Mouse (Mus musculus) neural tube, embryonic 11.5 days (tissue): Measurements from ENCODE around the gene Dock9. TPM values are rescaled to one million over a fixed set of nuclear protein-coding genes. Genes with fewer than 3 reads are reported as not detected.

Experiments used
- ATAC-seq: fragments of 200-750 bp; cut with Nextera tagmentation; 2 replicates; pipeline ENCODE4 v1.8.0; 2017; ENCODE audit warnings: moderate number of reproducible peaks, mild to moderate bottlenecking, moderate TSS enrichment, moderate library complexity; ENCODE audit not compliant: insufficient read depth, low FRiP score, low TSS enrichment
- DNase-seq: peaks from one replicate; pipeline ENCODE4 v3.0.0-alpha.2; 2015; ENCODE audit warnings: low spot score
- H3K27ac ChIP-seq: fragments of 300-500 bp; sonication (generic); 2 replicates; pipeline ENCODE4 v1.5.1; 2014; ENCODE audit warnings: low read depth, mild to moderate bottlenecking, low read length
- H3K27me3 ChIP-seq: fragments of 300-500 bp; sonication (generic); 2 replicates; pipeline ENCODE4 v1.6.1; 2014; ENCODE audit warnings: mild to moderate bottlenecking, low read length, mixed read lengths; ENCODE audit not compliant: control insufficient read depth, insufficient read depth
- H3K36me3 ChIP-seq: fragments of 300-500 bp; sonication (generic); 2 replicates; pipeline ENCODE4 v1.6.1; 2014; ENCODE audit warnings: mild to moderate bottlenecking, low read length, moderate library complexity, mixed read lengths; ENCODE audit not compliant: control insufficient read depth, insufficient read depth
- H3K4me1 ChIP-seq: fragments of 300-500 bp; sonication (generic); 2 replicates; pipeline ENCODE4 v1.6.1; 2014; ENCODE audit warnings: low read length, mixed read lengths; ENCODE audit not compliant: control insufficient read depth, insufficient read depth
- H3K4me2 ChIP-seq: fragments of 300-500 bp; sonication (generic); 2 replicates; pipeline ENCODE4 v1.6.1; 2014; ENCODE audit warnings: low read depth, mild to moderate bottlenecking, moderate library complexity
- H3K4me3 ChIP-seq: fragments of 300-500 bp; sonication (generic); 2 replicates; pipeline ENCODE4 v1.5.1; 2014; ENCODE audit warnings: low read depth, low read length
- H3K9ac ChIP-seq: fragments of 300-500 bp; sonication (generic); 2 replicates; pipeline ENCODE4 v1.6.1; 2014; ENCODE audit warnings: mild to moderate bottlenecking, low read length
- H3K9me3 ChIP-seq: fragments of 300-500 bp; sonication (generic); 2 replicates; pipeline ENCODE4 v1.6.1; 2016; ENCODE audit warnings: low read length; ENCODE audit not compliant: control insufficient read depth
- WGBS: fragments of 180-500 bp; shearing (Covaris S2); extraction: QIAGEN DNeasy Blood & Tissue Kit; methylation state at CpG from one replicate; pipeline ENCODE4 v1.1.7; 2014; 5-methylcytosine and 5-hydroxymethylcytosine counted together
- polyA plus RNA-seq: library from polyadenylated mRNA; unstranded; fragments of >200 nt; fragmentation: Nextera tagmentation; extraction: Ambion mirVana; gene quantifications from 2 replicates; pipeline ENCODE4 v1.2.1, GENCODE M21; 2014

The Dock9 gene
- polyA plus RNA-seq, 1 experiment from 2014 or later: 4.2 TPM

DNA sequence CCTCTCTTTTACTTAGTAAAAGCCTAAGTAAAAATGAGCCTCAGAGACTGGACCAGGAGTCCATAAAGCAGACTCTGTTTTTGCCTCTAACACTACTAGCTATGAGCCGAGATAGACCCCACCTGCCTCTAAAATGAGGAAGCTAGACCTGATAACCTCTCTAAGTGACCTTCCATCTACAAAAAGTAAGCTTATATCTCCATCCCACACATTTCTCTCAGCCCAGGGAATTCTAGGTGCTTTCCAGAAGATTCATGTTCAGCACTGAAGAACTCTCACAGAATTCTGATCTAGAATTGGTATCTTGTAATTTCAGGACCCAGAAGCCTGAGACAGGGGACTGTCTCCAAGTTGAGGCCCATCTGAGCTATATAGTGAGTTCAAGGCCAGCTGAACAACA lies 12.2 kb downstream of the Dock9 start:
- Histone ChIP-seq H3K9ac (no peak overlapping the region), H3K4me3 (no peak overlapping the region), H3K27me3 (no peaks in the 10 kb centered on the region), H3K9me3 (no peaks in the 10 kb centered on the region), H3K27ac (no peak overlapping the region), H3K36me3 (no peaks in the 10 kb centered on the region), H3K4me2 (no peak overlapping the region), H3K4me1 (no peaks in the 10 kb centered on the region)
- DNase-seq: no peak
- ATAC-seq: no peak
- WGBS: 86% methylated on average over 1 of the region's 1 CpGs

GRCm38 (mm10) chr14:121780942-121781531 lies 16.6 kb downstream of the Dock9 start:
- no peaks in the 10 kb centered on the region for H3K9me3 ChIP-seq
- ATAC-seq: no peak
- WGBS: 58% methylated on average over 12 of the region's 12 CpGs

DNA sequence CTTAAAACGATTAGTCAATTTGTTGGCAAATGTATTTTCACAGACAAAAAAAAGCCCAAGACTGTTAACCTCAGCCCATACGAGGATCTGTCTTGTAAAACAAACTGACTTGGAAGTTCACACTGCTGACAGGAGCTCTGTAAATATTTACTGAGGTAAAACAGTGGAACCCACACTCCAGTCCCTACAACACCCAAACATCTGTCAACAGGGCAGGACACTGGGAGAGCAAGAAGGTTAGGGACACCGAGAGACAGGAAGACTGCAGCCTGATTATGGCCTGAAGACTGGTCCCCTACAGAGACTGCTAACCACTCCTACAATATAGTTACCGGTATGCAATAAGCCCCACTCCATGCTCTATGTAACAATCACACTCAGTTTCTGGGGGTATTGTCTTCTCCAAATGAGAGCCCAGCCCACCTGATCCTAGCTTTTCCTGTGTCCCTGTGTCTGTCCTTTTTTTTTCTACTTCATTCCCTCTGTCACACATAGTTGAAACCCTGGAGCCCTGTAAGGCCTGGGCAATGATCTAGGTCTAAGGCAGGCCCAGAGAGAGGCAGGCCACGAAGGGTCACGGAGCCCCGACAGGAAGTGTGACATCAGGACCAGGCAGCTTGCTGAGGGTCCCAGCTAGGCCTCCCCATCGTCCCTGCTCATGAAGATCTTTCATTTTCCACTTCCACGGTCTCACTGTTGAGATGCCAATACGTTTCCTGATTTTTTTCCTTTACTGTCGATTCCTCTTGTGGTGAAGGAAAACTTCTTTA lies 17.3 kb downstream of the Dock9 start:
- Histone ChIP-seq H3K27me3 (no peaks in the 10 kb centered on the region), H3K27ac (peak overlapping the region; percentile 7; the same call in 1 of the 2 replicates), H3K36me3 (no peaks in the 10 kb centered on the region), H3K4me1 (no peaks in the 10 kb centered on the region), H3K4me2 (no peak overlapping the region), H3K9me3 (no peaks in the 10 kb centered on the region), H3K4me3 (no peak overlapping the region), H3K9ac (no peak overlapping the region)
- ATAC-seq (no peak), DNase-seq (no peak)
- 67% methylated on average over 11 of the region's 11 CpGs for WGBS

More at GRCm38 (mm10) chr14:121780942-121781531, 16.6 kb downstream of the Dock9 start:
- Histone ChIP-seq H3K4me3 (no peak overlapping the region), H3K36me3 (no peaks in the 10 kb centered on the region), H3K4me1 (no peaks in the 10 kb centered on the region), H3K27ac (0 out of 2 replicates have a peak overlapping the region, but pooled peaks have one; percentile 7), H3K9ac (no peak overlapping the region), H3K27me3 (no peaks in the 10 kb centered on the region), H3K4me2 (no peak overlapping the region)
- DNase-seq: no peak

GRCm38 (mm10) chr14:121779620-121780019 lies 18.0 kb downstream of the Dock9 start:
- Histone ChIP-seq H3K4me3 (no peak overlapping the region), H3K9me3 (no peaks in the 10 kb centered on the region), H3K36me3 (no peaks in the 10 kb centered on the region), H3K27ac (no peak overlapping the region), H3K4me2 (no peak overlapping the region), H3K9ac (no peak overlapping the region), H3K4me1 (no peaks in the 10 kb centered on the region), H3K27me3 (no peaks in the 10 kb centered on the region)
- DNase-seq (no peak), ATAC-seq (no peak)
- 74% methylated on average over 3 of the region's 3 CpGs for WGBS

GRCm38 (mm10) chr14:121777279-121777831 lies 20.3 kb downstream of the Dock9 start:
- no peak overlapping the region for H3K4me3 ChIP-seq
- no peak overlapping the region for H3K9ac ChIP-seq
- H3K4me1 ChIP-seq: no peaks in the 10 kb centered on the region
- 81% methylated on average over 4 of the region's 4 CpGs for WGBS
- H3K9me3 ChIP-seq: no peaks in the 10 kb centered on the region
- H3K36me3 ChIP-seq: no peaks in the 10 kb centered on the region
- H3K27ac ChIP-seq: no peak overlapping the region
- ATAC-seq (no peak), DNase-seq (no peak)
- no peak overlapping the region for H3K4me2 ChIP-seq
- H3K27me3 ChIP-seq: no peaks in the 10 kb centered on the region

GRCm38 (mm10) chr14:121776749-121777148 lies 20.9 kb downstream of the Dock9 start:
- Histone ChIP-seq H3K9ac (no peak overlapping the region), H3K9me3 (no peaks in the 10 kb centered on the region), H3K27ac (no peak overlapping the region), H3K27me3 (no peaks in the 10 kb centered on the region), H3K4me2 (no peak overlapping the region), H3K4me1 (no peaks in the 10 kb centered on the region), H3K36me3 (no peaks in the 10 kb centered on the region), H3K4me3 (no peak overlapping the region)
- ATAC-seq (no peak), DNase-seq (no peak)
- WGBS: 82% methylated on average over 4 of the region's 4 CpGs

DNA sequence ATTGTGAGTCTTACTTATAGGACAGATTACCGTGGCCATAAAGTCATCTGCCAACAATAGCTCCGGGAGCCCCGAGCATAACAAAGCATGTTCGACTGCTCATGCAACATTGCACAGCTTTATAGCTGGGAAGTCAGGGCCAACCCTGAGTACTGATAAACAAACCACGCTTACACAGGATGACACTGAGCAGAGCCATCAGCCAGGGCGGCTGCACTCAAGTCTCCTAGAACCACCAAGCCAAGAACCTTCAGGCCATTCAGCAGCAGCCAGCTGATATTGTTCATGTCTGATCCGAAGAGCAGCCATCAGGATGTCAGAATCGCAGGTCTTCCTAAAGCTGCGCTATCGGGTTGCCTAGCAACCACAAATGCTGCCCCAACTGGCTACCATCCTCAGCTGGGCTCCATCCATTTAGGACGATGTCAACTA lies 35.6 kb downstream of the Dock9 start:
- WGBS: 31% methylated on average over 11 of the region's 11 CpGs
- Histone ChIP-seq H3K4me3 (no peak overlapping the region), H3K9me3 (no peaks in the 10 kb centered on the region), H3K9ac (no peak overlapping the region), H3K27ac (no peak overlapping the region), H3K27me3 (no peaks in the 10 kb centered on the region), H3K4me1 (peaks cover 5% of the 10 kb centered on the region; the same call in 1 of the 2 replicates), H3K36me3 (no peaks in the 10 kb centered on the region), H3K4me2 (no peak overlapping the region)
- peak; percentile 47 for DNase-seq
- ATAC-seq: peak; percentile 58

GRCm38 (mm10) chr14:121760403-121760802 lies 37.2 kb downstream of the Dock9 start:
- Histone ChIP-seq H3K9me3 (no peaks in the 10 kb centered on the region), H3K4me1 (peaks cover 5% of the 10 kb centered on the region; the same call in 1 of the 2 replicates), H3K27me3 (no peaks in the 10 kb centered on the region), H3K27ac (no peak overlapping the region), H3K9ac (no peak overlapping the region), H3K36me3 (no peaks in the 10 kb centered on the region), H3K4me2 (no peak overlapping the region), H3K4me3 (no peak overlapping the region)
- 91% methylated on average over 5 of the region's 5 CpGs for WGBS
- DNase-seq: no peak
- ATAC-seq: no peak
